ENCODE assay signal across 14 mouse cellular contexts in genomic region chr5:24967898-24968535, GRCm38 (mm10).
"Had no signal": no experiment of that assay in that cellular context is flagged by ENCODE, and none has a peak within 500 bp of the region (broad histone marks: within the 10 kb centered on the region; RNA-seq: fewer than 3 reads in every experiment).

No protein-coding gene starts in this region.

- H3K36me3 ChIP-seq: limb, embryonic 13.5 days; neural tube, embryonic 13.5 days had no signal

- H3K9me3 ChIP-seq: limb, embryonic 13.5 days; neural tube, embryonic 13.5 days had no signal

- ATAC-seq: midbrain, embryonic 16.5 days had no signal

- H3K4me3 ChIP-seq: layer of hippocampus, adult 2 months; limb, embryonic 13.5 days; neural tube, embryonic 13.5 days had no signal

- H3K27ac ChIP-seq: kidney, postnatal 0 days; layer of hippocampus, adult 2 months; limb, embryonic 13.5 days; liver, embryonic 14.5 days; neural tube, embryonic 13.5 days had no signal

- DNase-seq: kidney, adult 2 months; kidney, postnatal 36 days; left cerebral cortex, postnatal 4 days; lung, adult 18-20 months; retina, postnatal 1 day; right cerebral cortex, postnatal 4 days; thymus, adult 18-20 months had no signal

- H3K9ac ChIP-seq: limb, embryonic 13.5 days; liver, embryonic 14.5 days; neural tube, embryonic 13.5 days had no signal

- H3K4me1 ChIP-seq: limb, embryonic 13.5 days; neural tube, embryonic 13.5 days had no signal

- H3K27me3 ChIP-seq: limb, embryonic 13.5 days; neural tube, embryonic 13.5 days had no signal

- H3K4me2 ChIP-seq: limb, embryonic 13.5 days; midbrain, embryonic 11.5 days; neural tube, embryonic 13.5 days had no signal
